Mouse (Mus musculus) adipose tissue, adult 10 weeks (tissue): Measurements from ENCODE around the gene Hps6. TPM values are rescaled to one million over a fixed set of nuclear protein-coding genes. Genes with fewer than 3 reads are reported as not detected.

Experiments used
- polyA plus RNA-seq: library from polyadenylated mRNA; stranded (reverse); fragments of 350-450 nt; fragmentation: Illumina TruSeq; extraction: RNeasy Lipid Tissue Mini Kit (QIAGEN cat#74804); gene quantifications from one replicate; pipeline ENCODE4 v1.2.3, GENCODE M21; 2014; ENCODE audit warnings: low read depth, low replicate concordance

Gene Hps6
- 6.9 TPM for polyA plus RNA-seq

DNA sequence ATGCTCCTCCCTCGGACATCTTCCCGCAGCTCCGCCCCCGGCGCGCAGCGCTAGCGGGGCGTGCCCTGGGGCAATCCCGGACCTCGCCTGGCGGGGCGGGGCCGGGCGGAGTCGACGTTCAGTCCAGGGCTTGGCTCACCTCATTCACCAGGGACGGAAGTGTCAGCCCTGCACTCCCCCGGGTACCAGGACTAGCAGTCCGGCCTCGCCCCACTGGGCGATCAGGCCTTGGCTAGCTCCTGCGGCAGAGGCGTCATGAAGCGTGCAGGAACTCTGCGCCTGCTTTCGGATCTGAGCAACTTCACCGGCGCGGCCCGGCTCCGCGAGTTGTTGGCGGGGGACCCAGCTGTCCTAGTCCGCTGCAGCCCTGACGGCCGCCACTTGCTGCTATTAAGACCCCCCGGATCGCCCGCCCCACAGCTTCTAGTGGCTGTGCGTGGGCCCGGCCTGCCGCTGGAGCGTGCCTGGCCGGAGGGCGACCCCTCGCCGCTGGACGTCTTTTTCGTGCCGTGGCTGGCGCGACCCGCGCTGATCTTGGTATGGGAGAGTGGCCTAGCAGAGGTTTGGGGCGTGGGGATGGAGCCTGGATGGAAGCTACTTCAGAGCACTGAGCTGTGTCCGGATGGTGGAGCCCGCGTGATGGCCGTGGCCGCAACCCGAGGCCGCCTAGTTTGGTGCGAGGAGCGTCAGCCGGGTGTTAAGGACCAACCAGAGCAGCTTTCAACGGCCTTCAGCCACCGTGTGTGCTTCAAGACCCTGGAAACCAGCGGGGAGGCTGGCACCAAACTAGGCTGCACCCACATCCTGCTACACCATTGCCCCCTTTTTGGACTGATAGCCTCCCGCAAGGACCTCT lies at the start of gene Hps6:
Hps6 (plus strand) TSS at position 138 of the 856 bp plus-strand sequence.

DNA sequence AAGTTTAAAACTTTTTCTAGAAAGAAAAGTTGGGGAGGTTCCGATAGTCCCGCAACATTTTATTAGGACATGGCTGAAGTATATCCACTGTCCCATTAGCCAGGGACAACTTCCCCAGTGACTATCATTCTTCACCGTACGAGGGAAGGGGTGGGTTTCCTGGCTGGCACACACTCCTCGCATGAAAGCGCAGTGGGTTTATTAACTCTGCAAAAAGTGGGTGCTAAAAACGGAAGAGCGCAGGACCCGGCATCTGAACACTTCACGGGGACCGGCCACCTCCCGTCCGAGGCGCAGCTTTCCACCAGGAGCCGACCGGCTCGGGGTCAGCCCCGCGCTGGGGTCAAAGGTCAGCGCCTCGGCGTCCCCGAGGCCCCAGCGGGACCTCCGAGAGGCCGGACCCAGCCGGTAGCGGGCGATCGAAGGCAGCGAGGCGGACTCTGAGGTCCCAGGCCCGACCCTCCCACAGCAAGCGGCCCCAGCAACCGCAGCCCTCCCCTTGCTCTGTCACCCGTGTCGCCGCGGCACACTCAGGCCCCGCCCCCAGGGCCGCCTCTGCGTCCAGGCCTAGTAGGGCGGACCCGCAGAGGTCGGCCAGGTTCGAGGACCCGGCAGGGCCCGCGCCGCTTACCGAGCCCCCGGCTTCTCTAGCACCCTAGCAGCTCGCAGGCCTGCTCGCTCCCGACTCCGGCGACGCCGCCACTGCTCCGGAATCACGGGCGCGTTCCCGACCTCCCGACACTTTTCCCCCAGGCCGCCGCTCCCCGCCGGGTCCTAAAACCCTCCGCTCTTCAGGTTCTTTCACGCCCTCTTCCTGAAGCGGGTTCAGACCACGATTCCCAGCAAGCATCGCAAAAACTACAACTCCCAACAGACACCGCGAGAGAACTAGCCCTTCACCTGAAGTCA lies 5.3 kb upstream of the Hps6 start, which contains the start of gene Armh3:
Armh3 (minus strand) TSS at position 704 of the 909 bp plus-strand sequence.

GRCm38 (mm10) chr19:46044271-46044992 lies 41.1 kb downstream of the Hps6 start, which contains the start of gene Pprc1:
TSS of gene Pprc1 (plus strand) at chr19:46044886.

GRCm38 (mm10) chr19:46044993-46045695 lies 41.8 kb downstream of the Hps6 start, which contains the start of gene Ldb1:
TSS of gene Ldb1 (minus strand) at chr19:46045214.

Other genes starting within 250 kb of the Hps6 start
- gene Mgea5, start 219.7 kb upstream of the Hps6 start, polyA plus RNA-seq, result 62.6 TPM
- gene Kcnip2, start 187.4 kb upstream of the Hps6 start, polyA plus RNA-seq, result 1.4 TPM
- 11.6 TPM for gene Armh3, start 5.0 kb upstream of the Hps6 start, polyA plus RNA-seq
- 13.0 TPM for gene Pprc1, start 41.4 kb downstream of the Hps6 start, polyA plus RNA-seq
- gene Ldb1, start 41.7 kb downstream of the Hps6 start, polyA plus RNA-seq, result 125 TPM
- 28.5 TPM for gene Nolc1, start 72.4 kb downstream of the Hps6 start, polyA plus RNA-seq
- gene Elovl3, start 128.4 kb downstream of the Hps6 start, polyA plus RNA-seq, result not detected
- gene Pitx3, start 144.8 kb downstream of the Hps6 start, polyA plus RNA-seq, result not detected
- 53.3 TPM for gene Gbf1, start 149.0 kb downstream of the Hps6 start, polyA plus RNA-seq